Mouse (Mus musculus) ES-E14 (cell line): ENCODE measurements around the gene Trpv4.

ENCODE experiments used
- HCFC1 ChIP-seq: IDR thresholded peaks from 2 replicates; pipeline ENCODE4 v1.6.1; 2012; ENCODE audit warnings: low read length, inconsistent platforms, borderline replicate concordance; ENCODE audit not compliant: insufficient read depth
- MAFK ChIP-seq: IDR thresholded peaks from 2 replicates; pipeline ENCODE4 v1.6.1; 2014; ENCODE audit warnings: mild to moderate bottlenecking, low read depth, low read length, inconsistent platforms; ENCODE audit not compliant: insufficient read depth
- ZC3H11A ChIP-seq: IDR thresholded peaks from 2 replicates; pipeline ENCODE4 v1.6.1; 2012; ENCODE audit warnings: low read depth, mild to moderate bottlenecking, inconsistent platforms, low read length, borderline replicate concordance
- ZNF384 ChIP-seq: IDR thresholded peaks from 2 replicates; pipeline ENCODE4 v1.6.1; 2012; ENCODE audit warnings: low read depth, low read length, inconsistent platforms

GRCm38 (mm10) chr5:114645916-114646315, 12.3 kb downstream of the Trpv4 start:
- TF ChIP-seq ZC3H11A (no peak), ZNF384 (no peak), MAFK (no peak), HCFC1 (no peak)
